Mouse (Mus musculus) hindbrain, embryonic 10.5 days (tissue): ENCODE measurements around the gene Pclaf. TPM values are rescaled to one million over a fixed set of nuclear protein-coding genes. Genes with fewer than 3 reads are reported as not detected.

Experiments
- DNase-seq: peaks from one replicate; pipeline ENCODE4 v3.0.0-alpha.2; 2017; ENCODE audit warnings: low spot score
- H3K27ac ChIP-seq: fragments of 300-500 bp; sonication (generic); 2 replicates; pipeline ENCODE4 v1.5.1; 2016; ENCODE audit warnings: mild to moderate bottlenecking, moderate library complexity
- H3K27me3 ChIP-seq: fragments of 300-500 bp; sonication (generic); 2 replicates; pipeline ENCODE4 v1.6.1; 2016; ENCODE audit warnings: mild to moderate bottlenecking; ENCODE audit not compliant: poor library complexity, insufficient read depth, severe bottlenecking
- H3K36me3 ChIP-seq: fragments of 300-500 bp; sonication (generic); 2 replicates; pipeline ENCODE4 v1.6.1; 2016; ENCODE audit warnings: mild to moderate bottlenecking, moderate library complexity
- H3K4me1 ChIP-seq: fragments of 300-500 bp; sonication (generic); replicated peaks from 2 replicates; pipeline ENCODE4 v1.6.1; 2016; ENCODE audit warnings: mild to moderate bottlenecking
- H3K4me3 ChIP-seq: fragments of 300-500 bp; sonication (generic); 2 replicates; pipeline ENCODE4 v1.5.1; 2016; ENCODE audit warnings: mild to moderate bottlenecking, moderate library complexity
- H3K9me3 ChIP-seq: fragments of 300-500 bp; sonication (generic); 2 replicates; pipeline ENCODE4 v1.6.1; 2016; ENCODE audit warnings: mild to moderate bottlenecking, moderate library complexity
- WGBS: fragments of 180-500 bp; shearing (Covaris S2); methylation state at CpG from one replicate; pipeline ENCODE4 v1.1.7; 2016; 5-methylcytosine and 5-hydroxymethylcytosine counted together
- polyA plus RNA-seq: library from polyadenylated mRNA; unstranded; fragments of >200 nt; fragmentation: Nextera tagmentation; extraction: Ambion mirVana; gene quantifications from 2 replicates; pipeline ENCODE4 v1.2.1, GENCODE M21; 2016

Pclaf gene
- polyA plus RNA-seq, 1 experiment from 2014 or later: 187 TPM

DNA sequence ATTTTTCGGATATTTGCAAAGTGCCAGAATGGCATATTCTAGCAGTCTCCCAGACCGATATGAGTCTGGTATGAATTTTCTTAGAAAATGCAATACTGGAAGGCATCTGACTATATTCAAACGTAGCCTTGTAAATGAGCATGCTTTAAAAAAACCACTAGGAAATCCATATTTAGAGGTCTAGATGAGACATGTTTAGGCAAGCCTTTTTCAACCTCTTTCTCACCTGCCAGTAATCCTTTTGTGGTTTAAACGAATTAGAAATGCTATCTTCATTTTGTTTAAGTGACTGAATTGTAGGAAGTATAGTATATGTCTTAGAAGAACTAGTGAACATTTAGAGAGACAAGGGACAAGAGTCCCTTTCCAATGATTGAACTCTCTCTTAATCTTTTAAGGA lies 19.8 kb downstream of the Pclaf start:
- peak overlapping the region; percentile 95 for H3K27ac ChIP-seq
- H3K9me3 ChIP-seq: no peaks in the 10 kb centered on the region
- DNase-seq: no peak
- peak overlapping the region; percentile 98 for H3K4me3 ChIP-seq
- WGBS: 17% methylated on average over 4 of the region's 4 CpGs
- H3K27me3 ChIP-seq: no peaks in the 10 kb centered on the region
- H3K4me1 ChIP-seq: peaks cover 17% of the 10 kb centered on the region
- H3K36me3 ChIP-seq: peaks cover 18% of the 10 kb centered on the region

DNA sequence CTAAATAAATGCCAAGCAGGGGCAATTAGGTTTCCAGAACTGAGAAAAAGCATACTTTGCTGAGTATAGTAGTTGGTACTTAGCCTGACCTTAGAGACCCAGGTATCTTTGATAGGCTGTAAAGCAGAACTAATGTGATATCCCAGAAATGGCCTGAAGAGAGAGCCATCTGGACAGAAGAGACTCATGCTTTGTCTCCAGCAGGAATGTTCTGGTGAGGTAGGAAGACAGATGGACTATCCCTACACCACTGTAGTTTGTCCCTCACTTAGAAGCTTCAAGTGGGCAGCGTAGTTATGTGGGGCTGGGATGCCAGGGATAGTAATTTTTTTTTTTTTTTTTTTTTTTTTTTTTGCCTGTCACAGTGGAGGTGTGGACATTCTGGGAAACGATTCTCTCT lies 23.9 kb downstream of the Pclaf start:
- 90% methylated on average over 2 of the region's 2 CpGs for WGBS
- H3K36me3 ChIP-seq: no peaks in the 10 kb centered on the region
- no peak for DNase-seq
- no peaks in the 10 kb centered on the region for H3K27me3 ChIP-seq
- H3K9me3 ChIP-seq: no peaks in the 10 kb centered on the region
- no peak overlapping the region for H3K27ac ChIP-seq
- peaks cover 10% of the 10 kb centered on the region for H3K4me1 ChIP-seq
- no peak overlapping the region for H3K4me3 ChIP-seq

DNA sequence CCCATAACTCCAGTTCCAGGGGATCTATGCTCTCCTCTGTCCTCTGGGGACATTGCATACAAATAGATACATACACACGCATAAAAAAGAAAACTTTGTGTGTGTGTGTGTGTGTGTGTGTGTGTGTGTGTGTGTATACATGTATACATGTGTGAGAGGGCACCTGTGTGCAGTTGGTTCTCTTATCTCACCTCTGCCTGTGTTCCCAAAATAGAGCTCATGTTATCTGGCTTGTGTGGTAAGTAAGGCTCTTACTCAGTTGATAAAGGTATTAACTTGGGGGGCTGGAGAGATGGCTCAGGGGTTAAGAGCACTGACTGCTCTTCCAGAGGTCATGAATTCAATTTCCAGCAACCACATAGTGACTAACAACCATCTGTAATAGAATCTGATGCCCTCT lies 27.0 kb downstream of the Pclaf start:
- Histone ChIP-seq H3K9me3 (no peaks in the 10 kb centered on the region), H3K4me1 (no peaks in the 10 kb centered on the region), H3K4me3 (no peak overlapping the region), H3K36me3 (no peaks in the 10 kb centered on the region), H3K27ac (no peak overlapping the region), H3K27me3 (no peaks in the 10 kb centered on the region)
- DNase-seq: no peak
- 79% methylated on average over 1 of the region's 1 CpGs for WGBS

DNA sequence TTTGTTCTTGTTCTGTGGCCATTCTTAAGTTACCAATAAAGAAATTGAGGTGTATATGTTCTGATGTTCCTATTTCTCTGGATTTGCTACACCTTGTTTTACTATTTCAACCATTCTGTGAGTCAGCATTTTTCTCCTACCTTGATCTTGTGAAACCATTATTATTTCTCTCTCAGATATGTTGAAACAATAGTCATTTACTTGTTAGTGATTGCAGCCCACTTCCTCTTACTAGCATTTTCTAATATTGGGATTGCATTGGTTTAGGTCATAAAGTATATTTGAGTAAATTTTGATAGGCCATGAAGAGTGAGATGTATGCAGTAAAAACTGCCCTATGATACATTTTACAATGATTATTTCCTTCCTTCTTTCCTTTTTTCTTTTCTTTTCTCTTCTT lies 38.4 kb downstream of the Pclaf start:
- DNase-seq: no peak
- Histone ChIP-seq H3K4me1 (no peaks in the 10 kb centered on the region), H3K27ac (no peak overlapping the region), H3K27me3 (no peaks in the 10 kb centered on the region), H3K4me3 (no peak overlapping the region), H3K36me3 (no peaks in the 10 kb centered on the region), H3K9me3 (no peaks in the 10 kb centered on the region)

DNA sequence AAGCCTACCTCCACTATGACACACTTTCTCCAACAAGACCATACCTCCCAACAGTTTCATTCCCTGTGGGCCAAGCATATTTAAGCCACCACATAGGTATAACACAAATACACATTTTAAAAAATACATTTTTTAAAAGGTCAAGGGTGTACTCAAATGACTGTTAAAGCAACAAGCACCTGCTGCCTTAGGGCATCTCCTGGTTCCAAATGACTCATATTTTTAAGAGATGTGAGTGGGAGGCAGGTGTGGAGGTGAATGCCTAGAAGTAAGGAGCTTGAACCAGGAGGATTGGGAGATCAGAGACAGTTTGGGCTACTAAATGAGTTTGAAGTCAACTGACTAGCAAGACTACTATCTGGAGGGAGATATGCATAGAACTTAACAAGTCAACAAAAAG lies 39.8 kb downstream of the Pclaf start:
- Histone ChIP-seq H3K27ac (no peak overlapping the region), H3K27me3 (no peaks in the 10 kb centered on the region), H3K4me3 (no peak overlapping the region), H3K36me3 (no peaks in the 10 kb centered on the region), H3K4me1 (no peaks in the 10 kb centered on the region), H3K9me3 (no peaks in the 10 kb centered on the region)
- no peak for DNase-seq

DNA sequence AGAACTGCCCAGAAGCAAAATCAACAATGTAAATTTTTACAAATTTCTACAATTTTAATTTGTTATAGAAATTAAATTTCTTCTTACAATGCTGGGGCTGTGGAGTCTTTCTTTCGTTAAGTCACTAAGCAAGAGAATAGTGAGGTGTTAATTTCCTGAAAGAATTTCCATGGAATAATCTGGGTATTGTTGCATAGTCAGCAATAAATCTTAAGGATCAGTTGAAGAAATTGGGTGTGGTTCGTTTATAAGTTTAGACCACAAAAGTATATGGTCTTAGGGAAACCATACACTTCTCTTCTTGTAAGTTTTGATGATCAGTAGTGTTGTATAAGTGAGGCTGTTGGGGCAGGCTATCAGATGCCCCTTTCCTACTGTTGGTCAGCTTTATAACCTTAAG lies 47.5 kb downstream of the Pclaf start:
- DNase-seq: no peak
- no peak overlapping the region for H3K27ac ChIP-seq
- 94% methylated on average over 2 of the region's 2 CpGs for WGBS
- H3K4me3 ChIP-seq: no peak overlapping the region
- no peaks in the 10 kb centered on the region for H3K27me3 ChIP-seq
- no peaks in the 10 kb centered on the region for H3K36me3 ChIP-seq
- H3K9me3 ChIP-seq: no peaks in the 10 kb centered on the region
- no peaks in the 10 kb centered on the region for H3K4me1 ChIP-seq

DNA sequence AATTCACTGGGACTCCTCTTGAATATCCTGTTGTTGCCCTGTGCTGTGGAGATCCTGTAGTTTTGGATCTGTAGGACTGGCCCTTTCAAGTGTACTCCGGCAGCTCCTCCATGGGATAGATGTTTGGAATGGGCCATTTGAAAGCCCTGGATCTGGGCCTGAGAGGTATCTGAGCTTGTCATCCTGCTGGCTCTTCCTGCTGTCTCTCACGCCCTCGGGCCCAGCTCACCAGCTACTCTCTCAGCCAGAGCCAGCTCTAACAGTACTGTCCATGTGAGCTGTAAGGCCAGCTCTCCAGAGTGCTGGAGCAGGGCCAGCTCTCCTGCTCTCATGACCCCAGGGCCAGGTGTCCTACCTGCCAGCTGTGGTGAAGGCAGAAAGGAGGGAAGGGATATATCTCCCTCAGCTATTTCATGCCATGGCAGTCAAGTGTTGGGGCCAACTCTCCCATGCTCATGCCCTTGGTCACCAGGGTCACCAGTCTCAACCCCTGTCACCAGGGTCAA lies 61.1 kb downstream of the Pclaf start:
- Histone ChIP-seq H3K4me3 (no peak overlapping the region), H3K9me3 (no peaks in the 10 kb centered on the region), H3K36me3 (peaks cover 30% of the 10 kb centered on the region), H3K27me3 (no peaks in the 10 kb centered on the region), H3K4me1 (no peaks in the 10 kb centered on the region), H3K27ac (no peak overlapping the region)
- 83% methylated on average over 3 of the region's 3 CpGs for WGBS
- DNase-seq: no peak

Other genes with a start within 250 kb of the Pclaf start
- 242 and 269 TPM in 2 replicates for gene Oaz2, start 222.2 kb upstream of the Pclaf start, polyA plus RNA-seq
- 6.8 and 9.2 TPM in 2 replicates for gene Zfp609, start 62.7 kb upstream of the Pclaf start, polyA plus RNA-seq
- 29.7 and 32.3 TPM in 2 replicates for gene Trip4, start 18.6 kb downstream of the Pclaf start, polyA plus RNA-seq
- 19.3 and 21.5 TPM in 2 replicates for gene Csnk1g1, start 18.7 kb downstream of the Pclaf start, polyA plus RNA-seq
- 498 and 516 TPM in 2 replicates for gene Ppib, start 170.0 kb downstream of the Pclaf start, polyA plus RNA-seq
- 3.5 and 4.6 TPM in 2 replicates for gene Snx22, start 179.5 kb downstream of the Pclaf start, polyA plus RNA-seq
- 128 and 136 TPM in 2 replicates for gene Snx1, start 236.3 kb downstream of the Pclaf start, polyA plus RNA-seq
- gene Ciao2a, start 236.4 kb downstream of the Pclaf start, polyA plus RNA-seq: 138 and 149 TPM in 2 replicates